Mouse (Mus musculus) hindbrain, embryonic 10.5 days (tissue): ENCODE results near the gene Nudt14. TPM values are rescaled to one million over a fixed set of nuclear protein-coding genes. Genes with fewer than 3 reads are reported as not detected.

ENCODE experiments used
- DNase-seq: peaks from one replicate; pipeline ENCODE4 v3.0.0-alpha.2; 2017; ENCODE audit warnings: low spot score
- H3K27ac ChIP-seq: fragments of 300-500 bp; sonication (generic); 2 replicates; pipeline ENCODE4 v1.5.1; 2016; ENCODE audit warnings: mild to moderate bottlenecking, moderate library complexity
- H3K27me3 ChIP-seq: fragments of 300-500 bp; sonication (generic); 2 replicates; pipeline ENCODE4 v1.6.1; 2016; ENCODE audit warnings: mild to moderate bottlenecking; ENCODE audit not compliant: poor library complexity, insufficient read depth, severe bottlenecking
- H3K36me3 ChIP-seq: fragments of 300-500 bp; sonication (generic); 2 replicates; pipeline ENCODE4 v1.6.1; 2016; ENCODE audit warnings: mild to moderate bottlenecking, moderate library complexity
- H3K4me1 ChIP-seq: fragments of 300-500 bp; sonication (generic); replicated peaks from 2 replicates; pipeline ENCODE4 v1.6.1; 2016; ENCODE audit warnings: mild to moderate bottlenecking
- H3K4me3 ChIP-seq: fragments of 300-500 bp; sonication (generic); 2 replicates; pipeline ENCODE4 v1.5.1; 2016; ENCODE audit warnings: mild to moderate bottlenecking, moderate library complexity
- H3K9me3 ChIP-seq: fragments of 300-500 bp; sonication (generic); 2 replicates; pipeline ENCODE4 v1.6.1; 2016; ENCODE audit warnings: mild to moderate bottlenecking, moderate library complexity
- WGBS: fragments of 180-500 bp; shearing (Covaris S2); methylation state at CpG from one replicate; pipeline ENCODE4 v1.1.7; 2016; 5-methylcytosine and 5-hydroxymethylcytosine counted together
- polyA plus RNA-seq: library from polyadenylated mRNA; unstranded; fragments of >200 nt; fragmentation: Nextera tagmentation; extraction: Ambion mirVana; gene quantifications from 2 replicates; pipeline ENCODE4 v1.2.1, GENCODE M21; 2016

The Nudt14 gene
- polyA plus RNA-seq, result 79.5 and 83.0 TPM in 2 replicates

- 3% methylated on average over 58 of the region's 58 CpGs for WGBS
- H3K36me3 ChIP-seq, result no peaks in the 10 kb centered on the region
- H3K27ac ChIP-seq, result peak within 1 kb of the TSS; percentile 97
- peaks cover 59% of the 10 kb centered on the region for H3K4me1 ChIP-seq
- peak within 1 kb of the TSS; percentile 85 for H3K4me3 ChIP-seq
- DNase-seq, result peak; percentile 85
- peaks cover 9% of the 10 kb centered on the region; the same call in 1 of the 2 replicates for H3K27me3 ChIP-seq
- H3K9me3 ChIP-seq, result no peaks in the 10 kb centered on the region
These were observed at the start of gene Nudt14 for GRCm38 (mm10) chr12:112941776-112942713. Gene Nudt14 (minus strand): TSS chr12:112942124.

- Histone ChIP-seq H3K4me3 (no peak overlapping the region), H3K27ac (no peak overlapping the region), H3K27me3 (no peaks in the 10 kb centered on the region), H3K4me1 (peaks cover 1% of the 10 kb centered on the region), H3K9me3 (no peaks in the 10 kb centered on the region), H3K36me3 (peaks cover 74% of the 10 kb centered on the region)
- 88% methylated on average over 2 of the region's 2 CpGs for WGBS
- no peak for DNase-seq
These were observed 49.5 kb upstream of the Nudt14 start for GRCm38 (mm10) chr12:112991444-112991843.

- no peak for DNase-seq
- Histone ChIP-seq H3K4me3 (no peak overlapping the region), H3K4me1 (no peaks in the 10 kb centered on the region), H3K36me3 (peaks cover 74% of the 10 kb centered on the region), H3K9me3 (no peaks in the 10 kb centered on the region), H3K27me3 (no peaks in the 10 kb centered on the region), H3K27ac (no peak overlapping the region)
- 89% methylated on average over 5 of the region's 5 CpGs for WGBS
These were observed 48.9 kb upstream of the Nudt14 start for GRCm38 (mm10) chr12:112990706-112991405.

GRCm38 (mm10) chr12:112987877-112988276, 46.0 kb upstream of the Nudt14 start:
- H3K4me3 ChIP-seq, result no peak overlapping the region
- no peaks in the 10 kb centered on the region for H3K4me1 ChIP-seq
- peaks cover 87% of the 10 kb centered on the region for H3K36me3 ChIP-seq
- peak; percentile 14 for DNase-seq
- no peak overlapping the region for H3K27ac ChIP-seq
- H3K9me3 ChIP-seq, result no peaks in the 10 kb centered on the region
- 75% methylated on average over 6 of the region's 6 CpGs for WGBS
- no peaks in the 10 kb centered on the region for H3K27me3 ChIP-seq

GRCm38 (mm10) chr12:112985346-112985745, 43.4 kb upstream of the Nudt14 start:
- no peak for DNase-seq
- Histone ChIP-seq H3K27ac (no peak overlapping the region), H3K9me3 (no peaks in the 10 kb centered on the region), H3K27me3 (no peaks in the 10 kb centered on the region), H3K36me3 (peaks cover 88% of the 10 kb centered on the region), H3K4me1 (no peaks in the 10 kb centered on the region), H3K4me3 (no peak overlapping the region)
- 93% methylated on average over 6 of the region's 6 CpGs for WGBS

- no peak for DNase-seq
- no peak overlapping the region for H3K4me3 ChIP-seq
- peaks cover 95% of the 10 kb centered on the region for H3K36me3 ChIP-seq
- H3K9me3 ChIP-seq, result no peaks in the 10 kb centered on the region
- H3K27ac ChIP-seq, result no peak overlapping the region
- WGBS, result 92% methylated on average over 2 of the region's 2 CpGs
- no peaks in the 10 kb centered on the region for H3K27me3 ChIP-seq
- peaks cover 13% of the 10 kb centered on the region for H3K4me1 ChIP-seq
These were observed 40.1 kb upstream of the Nudt14 start for GRCm38 (mm10) chr12:112982031-112982430.

GRCm38 (mm10) chr12:112977156-112977555, 35.2 kb upstream of the Nudt14 start:
- peak overlapping the region; percentile 93 for H3K27ac ChIP-seq
- H3K27me3 ChIP-seq, result no peaks in the 10 kb centered on the region
- peaks cover 28% of the 10 kb centered on the region for H3K4me1 ChIP-seq
- H3K4me3 ChIP-seq, result peak overlapping the region; percentile 78
- no peaks in the 10 kb centered on the region for H3K9me3 ChIP-seq
- WGBS, result 47% methylated on average over 12 of the region's 12 CpGs
- DNase-seq, result no peak
- peaks cover 80% of the 10 kb centered on the region for H3K36me3 ChIP-seq

GRCm38 (mm10) chr12:112976371-112977073, 34.6 kb upstream of the Nudt14 start, which contains the start of gene Btbd6:
Gene Btbd6 (plus strand): TSS chr12:112976482.
- H3K4me1 ChIP-seq, result peaks cover 28% of the 10 kb centered on the region
- under 1% methylated on average over 80 of the region's 80 CpGs for WGBS
- H3K4me3 ChIP-seq, result peak within 1 kb of the TSS; percentile 78
- peak within 1 kb of the TSS; percentile 93 for H3K27ac ChIP-seq
- no peaks in the 10 kb centered on the region for H3K27me3 ChIP-seq
- peak; percentile 82 for DNase-seq
- no peaks in the 10 kb centered on the region for H3K9me3 ChIP-seq
- H3K36me3 ChIP-seq, result peaks cover 80% of the 10 kb centered on the region

GRCm38 (mm10) chr12:112974736-112975135, 32.8 kb upstream of the Nudt14 start:
- H3K4me3 ChIP-seq, result no peak overlapping the region
- no peaks in the 10 kb centered on the region for H3K27me3 ChIP-seq
- H3K27ac ChIP-seq, result no peak overlapping the region
- H3K4me1 ChIP-seq, result peaks cover 28% of the 10 kb centered on the region
- WGBS, result 92% methylated on average over 9 of the region's 9 CpGs
- H3K36me3 ChIP-seq, result peaks cover 80% of the 10 kb centered on the region
- DNase-seq, result no peak
- H3K9me3 ChIP-seq, result no peaks in the 10 kb centered on the region

GRCm38 (mm10) chr12:112969616-112970015, 27.7 kb upstream of the Nudt14 start:
- Histone ChIP-seq H3K27me3 (no peaks in the 10 kb centered on the region), H3K27ac (no peak overlapping the region), H3K9me3 (no peaks in the 10 kb centered on the region), H3K36me3 (peaks cover 100% of the 10 kb centered on the region), H3K4me1 (no peaks in the 10 kb centered on the region), H3K4me3 (no peak overlapping the region)
- WGBS, result 87% methylated on average over 6 of the region's 6 CpGs
- no peak for DNase-seq

GRCm38 (mm10) chr12:112968943-112969342, 27.0 kb upstream of the Nudt14 start:
- Histone ChIP-seq H3K4me3 (no peak overlapping the region), H3K4me1 (no peaks in the 10 kb centered on the region), H3K36me3 (peaks cover 100% of the 10 kb centered on the region), H3K9me3 (no peaks in the 10 kb centered on the region), H3K27me3 (no peaks in the 10 kb centered on the region), H3K27ac (no peak overlapping the region)
- no peak for DNase-seq
- WGBS, result 63% methylated on average over 8 of the region's 8 CpGs

- Histone ChIP-seq H3K4me1 (0 out of 2 replicates have a peak, but pooled peaks cover 4% of the 10 kb centered on the region), H3K9me3 (no peaks in the 10 kb centered on the region), H3K27ac (no peak overlapping the region), H3K36me3 (peaks cover 100% of the 10 kb centered on the region), H3K27me3 (no peaks in the 10 kb centered on the region), H3K4me3 (no peak overlapping the region)
- DNase-seq, result no peak
- WGBS, result 91% methylated on average over 13 of the region's 13 CpGs
These were observed 23.9 kb upstream of the Nudt14 start for GRCm38 (mm10) chr12:112965783-112966182.
